Comparison of ENCODE assay signal across 8 mouse cellular contexts in genomic region chr7:123377443-123378400, GRCm38 (mm10). TPM values are rescaled to one million over a fixed set of nuclear protein-coding genes. Genes with fewer than 3 reads are reported as not detected.
DNase-seq lines count a peak whose midpoint lies in the region; ATAC-seq and TF ChIP-seq lines count a peak whose summit lies in the region.

No protein-coding gene starts in this region.

- 0 out of 2 replicates have a peak, but pooled peaks have one; percentile 35 for TF ChIP-seq CTCF in liver, embryonic 14.5 days (IDR thresholded peaks at IDR 0.05; ENCODE audit: low read depth)
- peak; percentile 29; the same call in 1 of the 2 replicates for TF ChIP-seq CTCF in stomach, postnatal 0 days (IDR thresholded peaks at IDR 0.05; ENCODE audit: low read depth)

- peak; percentile 99 for ATAC-seq in heart, embryonic 15.5 days (replicated peaks; ENCODE audit: insufficient number of reproducible peaks, insufficient read depth, low FRiP score, low read depth)
- ATAC-seq in liver, embryonic 14.5 days (ENCODE audit: insufficient read depth) = peak; percentile 99
- ATAC-seq in neural tube, embryonic 11.5 days (ENCODE audit: insufficient read depth, low FRiP score, low TSS enrichment) = peak; percentile 98
- ATAC-seq in stomach, postnatal 0 days (ENCODE audit: low FRiP score, low TSS enrichment) = peak; percentile 100

- DNase-seq in CD8-positive naive resting alpha-beta T cell, adult 2 months (ENCODE audit: low read depth in 2 of 2, low spot score in 2 of 2) = peak; percentile 91 to 92
- DNase-seq in c-Kit-positive CD71-negative TER-119-negative erythroid progenitor cells, embryonic 14.5 days (ENCODE audit: low read depth) = peak; percentile 95
- DNase-seq in forebrain, embryonic 10.5 days (ENCODE audit: extremely low spot score, low spot score) = peak; percentile 95
- DNase-seq in kidney, postnatal 25 days = peak; percentile 96 to 99
- DNase-seq in liver, embryonic 14.5 days (ENCODE audit: low read depth in 3 of 3, low spot score in 3 of 3) = peak; percentile 98 to 99 (median 99)
- DNase-seq in neural tube, embryonic 11.5 days (ENCODE audit: low spot score) = peak; percentile 94
- peak; percentile 97 for DNase-seq in stomach, postnatal 0 days (ENCODE audit: low spot score)

- peak overlapping the region; percentile 86 for H3K4me2 ChIP-seq in heart, embryonic 15.5 days
- H3K4me2 ChIP-seq in liver, embryonic 14.5 days (ENCODE audit: low read depth) = peak overlapping the region; percentile 92
- H3K4me2 ChIP-seq in neural tube, embryonic 11.5 days (ENCODE audit: low read depth) = peak overlapping the region; percentile 82
- peak overlapping the region; percentile 91 for H3K4me2 ChIP-seq in stomach, postnatal 0 days (replicated peaks; ENCODE audit: low read depth)

- peaks cover 16% of the 10 kb centered on the region for H3K4me1 ChIP-seq in forebrain, embryonic 10.5 days
- peaks cover 13% of the 10 kb centered on the region for H3K4me1 ChIP-seq in heart, embryonic 15.5 days (replicated peaks)
- H3K4me1 ChIP-seq in liver, embryonic 14.5 days (replicated peaks; ENCODE audit: control insufficient read depth in 2 of 2, insufficient read depth in 2 of 2, low read length in 1 of 2) = peaks cover 6 to 13% of the 10 kb centered on the region in 2 experiments; a peak in 3 of 4 replicates
- H3K4me1 ChIP-seq in neural tube, embryonic 11.5 days (ENCODE audit: control insufficient read depth, insufficient read depth, low read length) = peaks cover 5% of the 10 kb centered on the region; the same call in 1 of the 2 replicates
- H3K4me1 ChIP-seq in stomach, postnatal 0 days (replicated peaks; ENCODE audit: control insufficient read depth, insufficient read depth) = peaks cover 6% of the 10 kb centered on the region; the same call in 1 of the 2 replicates

- H3K36me3 ChIP-seq in forebrain, embryonic 10.5 days (replicated peaks) = peaks cover 9% of the 10 kb centered on the region; the same call in 1 of the 2 replicates
- no peaks in the 10 kb centered on the region for H3K36me3 ChIP-seq in heart, embryonic 15.5 days
- no peaks in the 10 kb centered on the region for H3K36me3 ChIP-seq in liver, embryonic 14.5 days (replicated peaks; ENCODE audit: control insufficient read depth, insufficient read depth, low read depth)
- H3K36me3 ChIP-seq in neural tube, embryonic 11.5 days (ENCODE audit: control insufficient read depth, insufficient read depth, low read length) = no peaks in the 10 kb centered on the region
- no peaks in the 10 kb centered on the region for H3K36me3 ChIP-seq in stomach, postnatal 0 days (ENCODE audit: control insufficient read depth, insufficient read depth, low read length)

- peak overlapping the region; percentile 86 for H3K27ac ChIP-seq in forebrain, embryonic 10.5 days
- peak overlapping the region; percentile 57 for H3K27ac ChIP-seq in heart, embryonic 15.5 days
- peak overlapping the region; percentile 21 for H3K27ac ChIP-seq in liver, embryonic 14.5 days
- 0 out of 2 replicates have a peak overlapping the region, but pooled peaks have one; percentile 34 for H3K27ac ChIP-seq in neural tube, embryonic 11.5 days (ENCODE audit: low read depth, low read length)
- peak overlapping the region; percentile 69; the same call in 1 of the 2 replicates for H3K27ac ChIP-seq in stomach, postnatal 0 days (replicated peaks)

- no peaks in the 10 kb centered on the region for H3K27me3 ChIP-seq in forebrain, embryonic 10.5 days (ENCODE audit: poor library complexity, severe bottlenecking)
- no peaks in the 10 kb centered on the region for H3K27me3 ChIP-seq in heart, embryonic 15.5 days
- no peaks in the 10 kb centered on the region for H3K27me3 ChIP-seq in liver, embryonic 14.5 days (ENCODE audit: control insufficient read depth, insufficient read depth, low read length)
- no peaks in the 10 kb centered on the region for H3K27me3 ChIP-seq in neural tube, embryonic 11.5 days (ENCODE audit: control insufficient read depth, insufficient read depth, low read length)
- no peaks in the 10 kb centered on the region for H3K27me3 ChIP-seq in stomach, postnatal 0 days (ENCODE audit: control insufficient read depth, insufficient read depth, low read length)

- peak overlapping the region; percentile 86 for H3K4me3 ChIP-seq in forebrain, embryonic 10.5 days
- H3K4me3 ChIP-seq in heart, embryonic 15.5 days = peak overlapping the region; percentile 77
- peak overlapping the region; percentile 79 to 88 for H3K4me3 ChIP-seq in liver, embryonic 14.5 days (ENCODE audit: insufficient read depth in 1 of 2, low read depth in 2 of 2, low read length in 2 of 2)
- H3K4me3 ChIP-seq in neural tube, embryonic 11.5 days (ENCODE audit: low read depth, low read length) = peak overlapping the region; percentile 82
- peak overlapping the region; percentile 77 for H3K4me3 ChIP-seq in stomach, postnatal 0 days (ENCODE audit: low read depth, low read length)

- TF ChIP-seq EP300 in liver, embryonic 14.5 days (IDR thresholded peaks at IDR 0.05; ENCODE audit: low read depth) = no peak
- TF ChIP-seq EP300 in stomach, postnatal 0 days (optimal IDR thresholded peaks at IDR 0.05) = no peak

- WGBS in forebrain, embryonic 10.5 days = 4% methylated on average over 41 of the region's 41 CpGs
- WGBS in heart, embryonic 15.5 days = 4% methylated on average over 41 of the region's 41 CpGs
- WGBS in liver, embryonic 14.5 days (ENCODE audit: insufficient replicate concordance) = 4% methylated on average over 41 of the region's 41 CpGs
- WGBS in neural tube, embryonic 11.5 days = 5% methylated on average over 41 of the region's 41 CpGs
- 4% methylated on average over 41 of the region's 41 CpGs for WGBS in stomach, postnatal 0 days

- peak overlapping the region; percentile 77 for H3K9ac ChIP-seq in heart, embryonic 15.5 days
- H3K9ac ChIP-seq in liver, embryonic 14.5 days (replicated peaks) = peak overlapping the region; percentile 75
- peak overlapping the region; percentile 80 for H3K9ac ChIP-seq in neural tube, embryonic 11.5 days (ENCODE audit: low read length)
- H3K9ac ChIP-seq in stomach, postnatal 0 days (ENCODE audit: low read length) = peak overlapping the region; percentile 80

- H3K9me3 ChIP-seq in forebrain, embryonic 10.5 days = no peaks in the 10 kb centered on the region
- no peaks in the 10 kb centered on the region for H3K9me3 ChIP-seq in heart, embryonic 15.5 days (replicated peaks)
- H3K9me3 ChIP-seq in liver, embryonic 14.5 days (ENCODE audit: control insufficient read depth, low read length) = no peaks in the 10 kb centered on the region
- H3K9me3 ChIP-seq in neural tube, embryonic 11.5 days (ENCODE audit: control insufficient read depth, low read length) = no peaks in the 10 kb centered on the region
- no peaks in the 10 kb centered on the region for H3K9me3 ChIP-seq in stomach, postnatal 0 days (ENCODE audit: control insufficient read depth, low read length)

RNA-seq across cellular contexts. Expression of gene Arhgap17, which starts 8.0 kb away (rescaled TPM):
- polyA plus RNA-seq in forebrain, embryonic 10.5 days (2016; fragmentation: Nextera tagmentation; extraction: Ambion mirVana) = 27.5 and 27.7 TPM in 2 replicates
- 11.6 and 16.2 TPM in 2 replicates for polyA plus RNA-seq in heart, embryonic 15.5 days (2015; fragmentation: Nextera tagmentation; extraction: Ambion mirVana)
- polyA plus RNA-seq in liver, embryonic 14.5 days (2012; rRNA removed) = 9.6 and 10.9 TPM in 2 replicates
- 10.2 and 12.6 TPM in 2 replicates for polyA plus RNA-seq in liver, embryonic 14.5 days (2014; fragmentation: Nextera tagmentation; extraction: Ambion mirVana)
- 28.1 and 32.9 TPM in 2 replicates for polyA plus RNA-seq in neural tube, embryonic 11.5 days (2014; fragmentation: Nextera tagmentation; extraction: Ambion mirVana)
- 8.0 and 10.6 TPM in 2 replicates for polyA plus RNA-seq in stomach, postnatal 0 days (2015; fragmentation: Nextera tagmentation; extraction: Ambion mirVana)

RNA-seq across cellular contexts. Expression of gene Lcmt1, which starts 8.1 kb away (rescaled TPM):
- polyA plus RNA-seq in forebrain, embryonic 10.5 days (2016; fragmentation: Nextera tagmentation; extraction: Ambion mirVana) = 52.0 and 54.6 TPM in 2 replicates
- 35.2 and 38.1 TPM in 2 replicates for polyA plus RNA-seq in heart, embryonic 15.5 days (2015; fragmentation: Nextera tagmentation; extraction: Ambion mirVana)
- 13.0 and 18.6 TPM in 2 replicates for polyA plus RNA-seq in liver, embryonic 14.5 days (2012; rRNA removed)
- 23.6 and 28.4 TPM in 2 replicates for polyA plus RNA-seq in liver, embryonic 14.5 days (2014; fragmentation: Nextera tagmentation; extraction: Ambion mirVana)
- polyA plus RNA-seq in neural tube, embryonic 11.5 days (2014; fragmentation: Nextera tagmentation; extraction: Ambion mirVana) = 63.5 and 69.8 TPM in 2 replicates
- polyA plus RNA-seq in stomach, postnatal 0 days (2015; fragmentation: Nextera tagmentation; extraction: Ambion mirVana) = 27.2 and 27.8 TPM in 2 replicates

Comparison
In these comparisons a context has a peak if more than half of its experiments do, and no peak if none do; other contexts are left out.
1. Peak in every context shown above with its lines: DNase-seq, ATAC-seq, H3K4me3 ChIP-seq and H3K27ac ChIP-seq.
2. H3K27ac ChIP-seq: peak in every context shown above with its lines; median percentile 86 in forebrain, embryonic 10.5 days; 69 in stomach, postnatal 0 days; 57 in heart, embryonic 15.5 days; 34 in neural tube, embryonic 11.5 days; 21 in liver, embryonic 14.5 days.